Mouse (Mus musculus): ENCODE data around the gene 1700008O03Rik. TPM values are rescaled to one million over a fixed set of nuclear protein-coding genes. Genes with fewer than 3 reads are reported as not detected.

1700008O03Rik gene
- polyA plus RNA-seq (2014; fragmentation: Nextera tagmentation; extraction: Ambion mirVana) = 0.63 and 0.86 TPM in 2 replicates

DNA sequence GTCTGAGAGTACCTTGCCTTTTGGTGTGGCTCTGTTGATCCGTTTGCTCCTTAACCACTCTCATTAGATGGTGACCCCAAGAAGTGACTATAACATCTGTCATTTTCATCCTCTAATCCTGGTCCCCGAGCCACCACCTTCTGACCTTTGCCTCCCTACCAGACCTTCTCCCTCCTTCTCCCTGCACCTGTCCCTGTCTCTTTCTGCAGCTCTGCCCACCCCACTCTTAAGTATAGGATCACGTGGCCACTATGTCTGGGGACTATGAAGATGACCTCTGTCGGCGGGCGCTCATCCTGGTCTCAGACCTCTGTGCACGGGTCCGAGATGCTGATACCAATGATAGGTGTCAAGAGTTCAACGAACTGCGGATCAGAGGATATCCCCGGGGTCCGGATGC is at the start of gene 1700008O03Rik:
Gene 1700008O03Rik (minus strand): TSS at position 101 of the 400 bp plus-strand sequence.
- peaks cover 6% of the 10 kb centered on the region; the same call in 1 of the 2 replicates for H3K4me1 ChIP-seq (ENCODE audit: control insufficient read depth, insufficient read depth, low read length)
- peak within 1 kb of the TSS; percentile 93 for H3K4me2 ChIP-seq (ENCODE audit: low read length)
- H3K27me3 ChIP-seq (replicated peaks; ENCODE audit: control insufficient read depth, insufficient read depth, low read length) = no peaks in the 10 kb centered on the region
- WGBS = 86% methylated on average over 12 of the region's 12 CpGs
- peak within 1 kb of the TSS; percentile 70 for H3K9ac ChIP-seq (ENCODE audit: low read length)
- H3K4me3 ChIP-seq (ENCODE audit: low read depth, low read length) = peak within 1 kb of the TSS; percentile 45
- H3K36me3 ChIP-seq (ENCODE audit: control insufficient read depth, insufficient read depth, low read length) = no peaks in the 10 kb centered on the region
- no peak within 1 kb of the TSS for H3K27ac ChIP-seq (ENCODE audit: low read depth, low read length)
- DNase-seq (ENCODE audit: low spot score) = no peak
- ATAC-seq = no peak
- no peaks in the 10 kb centered on the region for H3K9me3 ChIP-seq (replicated peaks; ENCODE audit: control insufficient read depth, low read length)

DNA sequence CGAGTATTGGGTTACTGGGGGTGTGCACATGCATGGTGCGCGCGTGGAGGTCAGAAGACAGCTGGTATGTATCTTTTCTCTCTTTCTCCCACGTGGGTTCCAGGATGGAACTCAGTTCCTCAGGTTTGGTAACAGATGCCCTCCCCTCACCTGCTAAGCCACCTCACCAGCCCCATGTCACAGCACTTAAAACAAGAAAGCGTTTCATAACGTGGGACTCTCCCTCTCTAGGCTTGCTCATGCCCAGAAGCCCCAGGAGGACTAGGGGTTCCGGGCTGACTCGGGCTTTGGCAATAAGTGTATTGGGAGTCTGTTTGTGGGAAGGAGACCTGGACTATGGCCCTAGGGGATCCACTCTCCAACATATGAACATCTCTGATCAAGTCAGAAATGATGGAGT is 48.5 kb upstream of the 1700008O03Rik start:
- Histone ChIP-seq H3K4me3 (ENCODE audit: low read depth, low read length) (no peak overlapping the region), H3K27me3 (replicated peaks; ENCODE audit: control insufficient read depth, insufficient read depth, low read length) (no peaks in the 10 kb centered on the region), H3K9me3 (replicated peaks; ENCODE audit: control insufficient read depth, low read length) (no peaks in the 10 kb centered on the region), H3K9ac (ENCODE audit: low read length) (no peak overlapping the region), H3K27ac (ENCODE audit: low read depth, low read length) (no peak overlapping the region), H3K4me2 (ENCODE audit: low read length) (no peak overlapping the region), H3K4me1 (ENCODE audit: control insufficient read depth, insufficient read depth, low read length) (peaks cover 21% of the 10 kb centered on the region), H3K36me3 (ENCODE audit: control insufficient read depth, insufficient read depth, low read length) (peaks cover 9% of the 10 kb centered on the region; the same call in 1 of the 2 replicates)
- DNase-seq (ENCODE audit: low spot score) (no peak), ATAC-seq (no peak)
- WGBS = 81% methylated on average over 9 of the region's 9 CpGs

DNA sequence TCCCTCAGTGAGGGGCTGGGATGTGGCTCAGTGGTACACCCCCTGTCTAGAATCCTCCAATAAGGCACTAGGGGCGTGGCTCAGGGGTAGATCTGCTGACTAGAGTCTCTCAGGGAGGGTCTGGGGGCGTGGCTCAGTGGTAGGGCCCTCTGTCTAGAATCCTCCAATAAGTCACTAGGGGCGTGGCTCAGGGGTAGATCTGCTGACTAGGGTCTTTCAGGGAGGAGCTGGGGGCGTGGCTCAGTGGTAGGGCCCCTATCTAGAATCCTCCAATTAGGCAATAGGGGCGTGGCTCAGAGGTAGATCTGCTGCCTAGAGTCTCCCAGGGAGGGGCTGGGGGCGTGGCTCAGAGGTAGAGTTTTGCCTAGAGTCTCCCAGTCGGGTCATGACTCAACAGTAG is 47.8 kb upstream of the 1700008O03Rik start:
- WGBS = 9% methylated on average over 7 of the region's 7 CpGs
- H3K27ac ChIP-seq (ENCODE audit: low read depth, low read length) = no peak overlapping the region

DNA sequence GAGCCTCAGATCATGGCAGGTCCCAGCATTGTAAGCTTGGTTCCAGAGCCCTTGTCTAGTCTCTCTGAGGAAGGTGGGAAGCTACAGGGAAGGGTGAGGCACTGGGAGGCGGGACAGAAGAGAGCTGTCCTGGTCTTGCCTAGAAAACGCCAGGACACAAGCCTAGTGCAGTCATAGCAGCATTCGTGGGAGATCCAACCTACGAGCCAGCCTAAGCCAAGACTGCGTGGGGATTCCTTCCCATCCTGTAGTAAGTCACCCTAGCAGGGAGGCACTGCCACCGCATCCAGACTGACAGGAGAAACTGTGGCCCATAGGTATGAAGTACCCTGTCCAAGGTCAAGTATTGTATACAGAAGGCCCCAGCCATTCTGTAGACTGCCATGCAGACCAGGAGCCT is 46.9 kb upstream of the 1700008O03Rik start:
- no peak overlapping the region for H3K4me2 ChIP-seq (ENCODE audit: low read length)
- no peak for ATAC-seq

More for the DNA sequence above, 47.8 kb upstream of the 1700008O03Rik start:
- Histone ChIP-seq H3K4me1 (ENCODE audit: control insufficient read depth, insufficient read depth, low read length) (peaks cover 21% of the 10 kb centered on the region), H3K9ac (ENCODE audit: low read length) (no peak overlapping the region), H3K9me3 (replicated peaks; ENCODE audit: control insufficient read depth, low read length) (no peaks in the 10 kb centered on the region), H3K27me3 (replicated peaks; ENCODE audit: control insufficient read depth, insufficient read depth, low read length) (no peaks in the 10 kb centered on the region), H3K36me3 (ENCODE audit: control insufficient read depth, insufficient read depth, low read length) (peaks cover 9% of the 10 kb centered on the region; the same call in 1 of the 2 replicates), H3K4me2 (ENCODE audit: low read length) (no peak overlapping the region), H3K4me3 (ENCODE audit: low read depth, low read length) (no peak overlapping the region)
- DNase-seq (ENCODE audit: low spot score) (peak; percentile 82), ATAC-seq (peak; percentile 42)

DNA sequence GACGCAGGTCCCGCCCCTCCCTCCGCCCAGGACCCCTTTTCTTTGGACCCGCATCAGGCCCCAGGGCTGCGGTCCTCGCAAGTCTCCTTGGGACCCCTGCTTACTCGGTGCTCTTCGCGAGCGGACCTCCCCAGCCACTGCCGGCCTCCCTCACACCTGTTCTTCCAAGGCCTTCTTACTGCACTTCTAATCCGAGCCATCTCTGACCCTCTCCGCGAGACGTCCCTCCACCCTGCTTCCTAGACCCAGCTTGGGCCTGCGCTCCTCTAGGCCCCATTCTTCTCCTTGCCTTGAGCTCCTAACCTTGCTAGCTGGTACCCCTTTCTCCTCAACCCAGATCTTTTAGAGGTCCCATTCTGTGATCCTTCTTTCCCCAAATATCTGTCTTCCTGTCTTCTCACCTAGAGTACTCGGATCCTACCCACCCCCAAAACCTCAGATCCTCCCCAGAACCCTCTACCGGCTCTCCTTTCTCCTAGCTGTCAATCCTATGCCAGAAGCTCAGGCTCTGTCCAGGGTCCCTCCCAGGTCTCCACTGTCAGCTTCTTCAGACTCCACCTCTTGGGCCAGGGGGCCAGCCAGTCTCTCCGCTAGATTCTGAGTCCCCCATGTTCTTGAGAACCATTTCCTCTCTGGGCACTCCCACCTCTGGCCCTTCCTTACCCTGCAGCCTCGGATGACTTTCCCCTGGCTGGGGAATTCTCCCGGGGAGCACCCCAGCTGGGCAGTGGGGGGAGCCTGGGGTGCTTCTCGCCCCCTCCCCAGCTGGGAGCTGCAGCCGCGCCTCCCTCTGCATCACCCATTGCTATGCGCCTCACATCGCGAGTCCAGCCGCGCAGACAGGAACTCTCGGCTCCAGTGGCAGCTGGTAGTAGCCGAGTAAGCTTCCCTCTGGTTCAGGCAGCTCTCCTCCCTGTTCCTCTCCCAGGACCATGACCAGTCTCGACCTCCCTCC is 44.2 kb upstream of the 1700008O03Rik start:
- 2% methylated on average over 28 of the region's 32 CpGs for WGBS
- H3K4me1 ChIP-seq (ENCODE audit: control insufficient read depth, insufficient read depth, low read length) = peaks cover 26% of the 10 kb centered on the region
- H3K9ac ChIP-seq (ENCODE audit: low read length) = peak overlapping the region; percentile 97
- H3K36me3 ChIP-seq (ENCODE audit: control insufficient read depth, insufficient read depth, low read length) = peaks cover 8% of the 10 kb centered on the region; the same call in 1 of the 2 replicates
- H3K4me2 ChIP-seq (ENCODE audit: low read length) = peak overlapping the region; percentile 94
- ATAC-seq (peak; percentile 28), DNase-seq (ENCODE audit: low spot score) (peak; percentile 61)
- no peaks in the 10 kb centered on the region for H3K27me3 ChIP-seq (replicated peaks; ENCODE audit: control insufficient read depth, insufficient read depth, low read length)
- peak overlapping the region; percentile 100 for H3K27ac ChIP-seq (ENCODE audit: low read depth, low read length)
- H3K9me3 ChIP-seq (replicated peaks; ENCODE audit: control insufficient read depth, low read length) = no peaks in the 10 kb centered on the region
- H3K4me3 ChIP-seq (ENCODE audit: low read depth, low read length) = peak overlapping the region; percentile 74

More for the DNA sequence above, 46.9 kb upstream of the 1700008O03Rik start:
- Histone ChIP-seq H3K4me3 (ENCODE audit: low read depth, low read length) (no peak overlapping the region), H3K9me3 (replicated peaks; ENCODE audit: control insufficient read depth, low read length) (no peaks in the 10 kb centered on the region), H3K27ac (ENCODE audit: low read depth, low read length) (no peak overlapping the region), H3K27me3 (replicated peaks; ENCODE audit: control insufficient read depth, insufficient read depth, low read length) (no peaks in the 10 kb centered on the region), H3K36me3 (ENCODE audit: control insufficient read depth, insufficient read depth, low read length) (peaks cover 9% of the 10 kb centered on the region; the same call in 1 of the 2 replicates), H3K4me1 (ENCODE audit: control insufficient read depth, insufficient read depth, low read length) (peaks cover 24% of the 10 kb centered on the region), H3K9ac (ENCODE audit: low read length) (no peak overlapping the region)
- DNase-seq (ENCODE audit: low spot score) = no peak
- 77% methylated on average over 6 of the region's 6 CpGs for WGBS

DNA sequence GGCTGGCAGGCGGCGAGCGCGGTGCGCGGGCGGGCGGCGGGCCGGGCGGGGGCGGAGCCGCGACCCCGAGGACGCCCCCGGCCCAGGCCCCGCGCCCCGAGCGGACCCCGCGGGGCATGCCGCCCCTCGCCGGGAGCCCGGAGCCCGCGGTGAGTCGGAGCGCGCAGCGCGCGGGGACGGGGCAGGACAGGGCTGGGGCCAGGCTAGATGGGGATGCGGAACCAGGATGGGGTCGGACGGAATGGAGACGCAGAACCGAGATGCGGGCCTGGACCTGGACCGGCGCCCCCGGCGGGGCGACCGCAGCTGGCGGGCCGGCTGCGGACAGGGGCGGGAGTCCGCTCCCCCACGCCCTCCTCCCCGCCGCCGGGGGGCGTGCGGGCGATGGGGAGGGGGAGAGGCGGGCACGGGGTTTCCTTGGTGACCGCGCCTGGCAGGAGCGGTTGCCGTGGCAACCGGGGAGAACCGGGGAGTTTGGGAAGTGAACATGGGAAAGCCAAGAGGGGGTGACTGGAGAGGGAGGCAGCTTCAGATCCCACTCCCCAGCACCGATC is 43.4 kb upstream of the 1700008O03Rik start, which contains the start of gene Lrrc4b:
Gene Lrrc4b (plus strand): TSS at position 51 of the 554 bp plus-strand sequence.
- Histone ChIP-seq H3K9ac (ENCODE audit: low read length) (peak within 1 kb of the TSS; percentile 97), H3K4me3 (ENCODE audit: low read depth, low read length) (peak within 1 kb of the TSS; percentile 74), H3K4me1 (ENCODE audit: control insufficient read depth, insufficient read depth, low read length) (peaks cover 26% of the 10 kb centered on the region), H3K9me3 (replicated peaks; ENCODE audit: control insufficient read depth, low read length) (no peaks in the 10 kb centered on the region), H3K4me2 (ENCODE audit: low read length) (peak within 1 kb of the TSS; percentile 94), H3K36me3 (ENCODE audit: control insufficient read depth, insufficient read depth, low read length) (0 out of 2 replicates have a peak, but pooled peaks cover 3% of the 10 kb centered on the region), H3K27me3 (replicated peaks; ENCODE audit: control insufficient read depth, insufficient read depth, low read length) (no peaks in the 10 kb centered on the region), H3K27ac (ENCODE audit: low read depth, low read length) (peak within 1 kb of the TSS; percentile 100)
- ATAC-seq (peak; percentile 67), DNase-seq (ENCODE audit: low spot score) (peak; percentile 95)
- WGBS = 1% methylated on average over 38 of the region's 69 CpGs

DNA sequence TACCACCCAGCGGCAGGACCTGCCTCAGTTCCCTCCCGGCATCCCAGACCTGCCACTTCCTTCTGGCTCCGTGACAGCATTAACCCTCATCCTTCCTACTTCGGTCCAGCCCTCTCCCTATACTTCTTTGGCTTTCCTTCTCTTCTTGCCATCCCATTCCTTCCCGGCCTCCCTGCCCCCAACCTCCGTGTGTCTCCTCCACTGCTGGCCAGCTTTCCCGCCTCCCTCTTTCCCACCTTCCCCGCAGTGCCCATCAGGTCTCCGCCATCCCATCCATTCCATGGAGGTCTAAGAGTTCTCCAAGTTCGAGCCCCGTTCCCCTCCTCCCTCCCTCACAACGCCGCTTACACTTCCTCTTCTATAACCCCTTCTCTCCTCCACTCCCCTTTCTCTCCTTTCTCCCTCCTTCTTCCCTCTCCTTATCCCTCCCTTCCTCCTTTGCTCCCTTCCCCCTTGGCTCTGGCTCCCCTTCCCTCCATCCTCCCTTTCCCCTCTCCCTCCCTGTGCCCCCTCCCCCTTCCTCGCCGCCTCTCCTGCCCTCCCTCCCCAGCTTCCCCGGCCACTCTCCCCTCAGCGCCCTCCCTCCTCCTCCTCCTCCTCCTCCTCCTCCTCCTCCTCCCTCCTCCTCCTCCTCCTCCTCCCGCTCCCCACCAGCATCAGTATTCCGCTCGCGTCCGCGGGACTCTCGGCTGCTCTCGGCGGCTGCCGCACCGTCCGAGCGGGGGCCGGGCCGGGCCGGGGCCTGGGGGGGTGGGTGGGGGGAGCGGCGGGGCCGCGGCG is 42.7 kb upstream of the 1700008O03Rik start:
- no peaks in the 10 kb centered on the region for H3K27me3 ChIP-seq (replicated peaks; ENCODE audit: control insufficient read depth, insufficient read depth, low read length)
- peak overlapping the region; percentile 100 for H3K27ac ChIP-seq (ENCODE audit: low read depth, low read length)
- WGBS = under 1% methylated on average over 16 of the region's 38 CpGs
- no peaks in the 10 kb centered on the region for H3K9me3 ChIP-seq (replicated peaks; ENCODE audit: control insufficient read depth, low read length)
- no peaks in the 10 kb centered on the region for H3K36me3 ChIP-seq (ENCODE audit: control insufficient read depth, insufficient read depth, low read length)
- peak overlapping the region; percentile 74 for H3K4me3 ChIP-seq (ENCODE audit: low read depth, low read length)
- H3K4me1 ChIP-seq (ENCODE audit: control insufficient read depth, insufficient read depth, low read length) = peaks cover 26% of the 10 kb centered on the region
- H3K9ac ChIP-seq (ENCODE audit: low read length) = peak overlapping the region; percentile 97
- H3K4me2 ChIP-seq (ENCODE audit: low read length) = peak overlapping the region; percentile 94
- DNase-seq (ENCODE audit: low spot score) (peak; percentile 86), ATAC-seq (peak; percentile 29)

DNA sequence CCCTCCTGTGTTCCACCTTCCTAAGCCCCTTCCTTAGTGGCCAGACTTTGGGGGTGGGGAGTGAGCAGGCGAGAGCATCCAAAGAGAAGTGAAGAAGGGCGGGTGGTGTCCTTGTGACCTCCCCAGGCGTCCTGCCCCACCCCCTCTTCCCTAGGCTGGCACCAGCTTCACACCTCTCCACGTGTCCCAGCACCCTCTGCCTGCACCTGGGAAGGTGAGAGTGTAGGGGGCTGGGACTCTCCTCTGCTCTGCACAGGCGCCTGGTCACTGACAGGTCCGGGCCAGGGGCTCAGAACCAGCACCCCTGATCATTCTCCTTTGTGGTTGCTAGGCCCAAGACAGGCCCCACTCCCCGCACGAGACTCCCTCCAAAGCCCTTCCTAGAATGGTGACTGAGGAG is 42.0 kb upstream of the 1700008O03Rik start:
- H3K36me3 ChIP-seq (ENCODE audit: control insufficient read depth, insufficient read depth, low read length) = no peaks in the 10 kb centered on the region
- ATAC-seq (peak; percentile 6), DNase-seq (ENCODE audit: low spot score) (no peak)
- no peaks in the 10 kb centered on the region for H3K9me3 ChIP-seq (replicated peaks; ENCODE audit: control insufficient read depth, low read length)
- H3K4me1 ChIP-seq (ENCODE audit: control insufficient read depth, insufficient read depth, low read length) = peaks cover 26% of the 10 kb centered on the region
- H3K4me3 ChIP-seq (ENCODE audit: low read depth, low read length) = peak overlapping the region; percentile 74
- no peaks in the 10 kb centered on the region for H3K27me3 ChIP-seq (replicated peaks; ENCODE audit: control insufficient read depth, insufficient read depth, low read length)
- peak overlapping the region; percentile 58 for H3K9ac ChIP-seq (ENCODE audit: low read length)
- 18% methylated on average over 8 of the region's 8 CpGs for WGBS
- peak overlapping the region; percentile 52 for H3K4me2 ChIP-seq (ENCODE audit: low read length)
- H3K27ac ChIP-seq (ENCODE audit: low read depth, low read length) = peak overlapping the region; percentile 100
